17 mouse cellular contexts compared by ENCODE assay signal in the genomic region with DNA sequence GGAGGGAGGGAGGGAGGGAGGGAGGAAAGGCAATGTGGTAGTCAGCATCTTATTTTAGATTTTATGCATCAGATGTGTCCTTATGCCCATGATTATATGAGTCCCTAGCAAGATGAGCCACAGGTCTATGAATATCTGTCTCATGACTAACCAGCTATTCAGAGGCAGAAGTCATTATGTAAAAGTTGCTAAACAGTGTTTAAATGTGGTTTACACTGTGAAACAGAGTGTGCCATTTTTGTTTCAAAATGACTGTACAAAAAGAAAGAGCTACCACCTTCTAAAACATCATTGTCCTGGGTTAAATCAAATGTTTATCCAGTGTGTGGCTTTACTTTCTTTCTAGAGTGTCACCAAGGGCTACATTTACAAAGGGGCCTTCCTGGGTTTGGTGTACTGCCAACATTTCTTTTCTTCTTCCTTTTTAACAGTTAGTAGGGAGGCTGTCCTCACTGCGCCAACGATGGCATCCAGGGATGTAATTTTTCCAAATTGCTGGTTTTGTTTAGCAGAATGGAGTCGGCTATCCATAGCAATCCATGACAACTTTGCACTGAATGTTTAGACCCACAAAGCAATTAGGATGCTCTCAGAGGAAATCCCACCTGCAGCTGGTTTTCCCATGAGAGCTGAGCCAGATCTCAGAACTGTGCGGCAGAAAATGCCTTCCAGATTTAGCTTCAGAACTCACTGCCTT.
DNase-seq lines count a peak whose midpoint lies in the region; ATAC-seq and TF ChIP-seq lines count a peak whose summit lies in the region.
"Had no signal": no experiment of that assay in that cellular context is flagged by ENCODE, and none has a peak within 500 bp of the region (broad histone marks: within the 10 kb centered on the region; RNA-seq: fewer than 3 reads in every experiment).

No protein-coding gene starts in this region.

- H3K4me3 ChIP-seq in forebrain, embryonic 16.5 days (replicated peaks; ENCODE audit: low read length): no peak overlapping the region
- H3K4me3 ChIP-seq in forebrain, embryonic 12.5 days (replicated peaks): no peak overlapping the region
- H3K4me3 ChIP-seq in midbrain, postnatal 0 days (ENCODE audit: low read depth, low read length): no peak overlapping the region
- no peak overlapping the region for H3K4me3 ChIP-seq in midbrain, embryonic 15.5 days
- H3K4me3 ChIP-seq: embryonic facial prominence, embryonic 15.5 days; hindbrain, embryonic 15.5 days; liver, embryonic 12.5 days; megakaryocyte, embryonic 14.5 days had no signal

- H3K36me3 ChIP-seq in forebrain, embryonic 16.5 days (ENCODE audit: control insufficient read depth, insufficient read depth): no peaks in the 10 kb centered on the region
- H3K36me3 ChIP-seq in forebrain, embryonic 12.5 days (replicated peaks): no peaks in the 10 kb centered on the region
- H3K36me3 ChIP-seq in midbrain, postnatal 0 days (ENCODE audit: insufficient read depth, low read length): no peaks in the 10 kb centered on the region
- no peaks in the 10 kb centered on the region for H3K36me3 ChIP-seq in midbrain, embryonic 15.5 days (replicated peaks)
- H3K36me3 ChIP-seq: embryonic facial prominence, embryonic 15.5 days; hindbrain, embryonic 15.5 days; liver, embryonic 12.5 days had no signal

- peak; percentile 63 for ATAC-seq in forebrain, embryonic 16.5 days
- no peak for ATAC-seq in forebrain, embryonic 12.5 days (ENCODE audit: low FRiP score)
- ATAC-seq in midbrain, postnatal 0 days (ENCODE audit: low FRiP score): no peak
- ATAC-seq in midbrain, embryonic 15.5 days (replicated peaks): no peak
- ATAC-seq: liver, embryonic 12.5 days had no signal

- TF ChIP-seq CTCF in midbrain, postnatal 0 days (IDR thresholded peaks at IDR 0.05): no peak

- DNase-seq in midbrain, postnatal 0 days (ENCODE audit: low spot score): peak; percentile 5
- DNase-seq in left cerebral cortex, adult 8-10 months (ENCODE audit: low spot score in 2 of 2): peak; percentile 4 to 8
- no peak for DNase-seq in liver
- DNase-seq in cerebellum, adult 8-10 months: no peak
- DNase-seq in kidney, postnatal 25 days: no peak
- DNase-seq: adrenal gland, adult 2 months; cerebellum, postnatal 36 days; heart, postnatal 10 days; kidney, adult 8-10 months; thymus, postnatal 25 days had no signal

- H3K27ac ChIP-seq in forebrain, embryonic 16.5 days (ENCODE audit: low read length): no peak overlapping the region
- H3K27ac ChIP-seq in forebrain, embryonic 12.5 days: no peak overlapping the region
- H3K27ac ChIP-seq in midbrain, postnatal 0 days (ENCODE audit: low read depth, low read length): no peak overlapping the region
- no peak overlapping the region for H3K27ac ChIP-seq in midbrain, embryonic 15.5 days
- H3K27ac ChIP-seq: embryonic facial prominence, embryonic 15.5 days; hindbrain, embryonic 15.5 days; liver, embryonic 12.5 days had no signal

- no peaks in the 10 kb centered on the region for H3K4me1 ChIP-seq in forebrain, embryonic 16.5 days (replicated peaks; ENCODE audit: control insufficient read depth, insufficient read depth, low read length)
- no peaks in the 10 kb centered on the region for H3K4me1 ChIP-seq in forebrain, embryonic 12.5 days
- no peaks in the 10 kb centered on the region for H3K4me1 ChIP-seq in midbrain, postnatal 0 days (ENCODE audit: insufficient read depth, low read length)
- no peaks in the 10 kb centered on the region for H3K4me1 ChIP-seq in midbrain, embryonic 15.5 days
- H3K4me1 ChIP-seq: embryonic facial prominence, embryonic 15.5 days; hindbrain, embryonic 15.5 days; liver, embryonic 12.5 days; megakaryocyte, embryonic 14.5 days had no signal

- H3K4me2 ChIP-seq in forebrain, embryonic 16.5 days (ENCODE audit: low read length): no peak overlapping the region
- H3K4me2 ChIP-seq in forebrain, embryonic 12.5 days: no peak overlapping the region
- H3K4me2 ChIP-seq in midbrain, postnatal 0 days (ENCODE audit: low read depth, low read length, poor library complexity, severe bottlenecking): no peak overlapping the region
- H3K4me2 ChIP-seq in midbrain, embryonic 15.5 days: no peak overlapping the region
- H3K4me2 ChIP-seq: embryonic facial prominence, embryonic 15.5 days; hindbrain, embryonic 15.5 days; liver, embryonic 12.5 days had no signal

- WGBS in forebrain, embryonic 16.5 days: 50% methylated on average over 4 of the region's 4 CpGs
- WGBS in forebrain, embryonic 12.5 days: 69% methylated on average over 4 of the region's 4 CpGs
- 69% methylated on average over 4 of the region's 4 CpGs for WGBS in midbrain, postnatal 0 days
- WGBS in midbrain, embryonic 15.5 days: 78% methylated on average over 4 of the region's 4 CpGs

- H3K9me3 ChIP-seq in forebrain, embryonic 16.5 days (ENCODE audit: control insufficient read depth, low read length): no peaks in the 10 kb centered on the region
- no peaks in the 10 kb centered on the region for H3K9me3 ChIP-seq in forebrain, embryonic 12.5 days
- no peaks in the 10 kb centered on the region for H3K9me3 ChIP-seq in midbrain, postnatal 0 days (ENCODE audit: low read length)
- H3K9me3 ChIP-seq in midbrain, embryonic 15.5 days: no peaks in the 10 kb centered on the region
- H3K9me3 ChIP-seq: embryonic facial prominence, embryonic 15.5 days; hindbrain, embryonic 15.5 days; liver, embryonic 12.5 days; megakaryocyte, embryonic 14.5 days had no signal

- no peaks in the 10 kb centered on the region for H3K27me3 ChIP-seq in forebrain, embryonic 16.5 days (replicated peaks; ENCODE audit: control insufficient read depth, insufficient read depth, low read length)
- H3K27me3 ChIP-seq in forebrain, embryonic 12.5 days: no peaks in the 10 kb centered on the region
- H3K27me3 ChIP-seq in midbrain, postnatal 0 days (ENCODE audit: insufficient read depth, low read length): no peaks in the 10 kb centered on the region
- H3K27me3 ChIP-seq in midbrain, embryonic 15.5 days (replicated peaks): no peaks in the 10 kb centered on the region
- H3K27me3 ChIP-seq: embryonic facial prominence, embryonic 15.5 days; hindbrain, embryonic 15.5 days; liver, embryonic 12.5 days; megakaryocyte, embryonic 14.5 days had no signal

- H3K9ac ChIP-seq in forebrain, embryonic 16.5 days (replicated peaks; ENCODE audit: low read depth, low read length): no peak overlapping the region
- H3K9ac ChIP-seq in forebrain, embryonic 12.5 days: no peak overlapping the region
- no peak overlapping the region for H3K9ac ChIP-seq in midbrain, postnatal 0 days (replicated peaks; ENCODE audit: low read length, poor library complexity, severe bottlenecking)
- no peak overlapping the region for H3K9ac ChIP-seq in midbrain, embryonic 15.5 days
- H3K9ac ChIP-seq: embryonic facial prominence, embryonic 15.5 days; hindbrain, embryonic 15.5 days; liver, embryonic 12.5 days had no signal

Comparison
In these comparisons a context has a peak if more than half of its experiments do, and no peak if none do; other contexts are left out.
1. DNase-seq: peak in midbrain, postnatal 0 days (single experiment) and left cerebral cortex, adult 8-10 months (2 of 2); none in liver (single experiment), cerebellum, adult 8-10 months (single experiment) and kidney, postnatal 25 days (0 of 2).